Comparison of ENCODE assay signal across 8 mouse cellular contexts in genomic region chr5:105699141-105700069, GRCm38 (mm10). TPM values are rescaled to one million over a fixed set of nuclear protein-coding genes. Genes with fewer than 3 reads are reported as not detected.
DNase-seq lines count a peak whose midpoint lies in the region; ATAC-seq and TF ChIP-seq lines count a peak whose summit lies in the region.

Gene Lrrc8d (plus strand): TSS chr5:105699969.

- H3K79me2 ChIP-seq in C2C12 (ENCODE audit: control insufficient read depth, insufficient read depth): peaks cover 3% of the 10 kb centered on the region

- H3K27me3 ChIP-seq in C2C12 (ENCODE audit: control insufficient read depth, insufficient read depth, insufficient read length): no peaks in the 10 kb centered on the region
- no peaks in the 10 kb centered on the region for H3K27me3 ChIP-seq in forebrain, embryonic 11.5 days (ENCODE audit: control insufficient read depth, insufficient read depth, low read length)
- no peaks in the 10 kb centered on the region for H3K27me3 ChIP-seq in heart, embryonic 16.5 days (ENCODE audit: control insufficient read depth, insufficient read depth, low read length)
- peaks cover 32% of the 10 kb centered on the region for H3K27me3 ChIP-seq in liver, embryonic 15.5 days
- no peaks in the 10 kb centered on the region for H3K27me3 ChIP-seq in neural tube, embryonic 12.5 days (replicated peaks)
- no peaks in the 10 kb centered on the region for H3K27me3 ChIP-seq in stomach, postnatal 0 days (ENCODE audit: control insufficient read depth, insufficient read depth, low read length)

- WGBS in forebrain, embryonic 11.5 days: 2% methylated on average over 60 of the region's 60 CpGs
- 2% methylated on average over 59 of the region's 60 CpGs for WGBS in heart, embryonic 16.5 days
- WGBS in liver, embryonic 15.5 days (ENCODE audit: insufficient replicate concordance): 1% methylated on average over 60 of the region's 60 CpGs
- 2% methylated on average over 60 of the region's 60 CpGs for WGBS in neural tube, embryonic 12.5 days
- 2% methylated on average over 56 of the region's 60 CpGs for WGBS in stomach, postnatal 0 days

- H3K9ac ChIP-seq in forebrain, embryonic 11.5 days (ENCODE audit: low read length): peak within 1 kb of the TSS; percentile 99
- H3K9ac ChIP-seq in heart, embryonic 16.5 days (ENCODE audit: low read length): peak within 1 kb of the TSS; percentile 94
- peak within 1 kb of the TSS; percentile 74 for H3K9ac ChIP-seq in liver, embryonic 15.5 days
- peak within 1 kb of the TSS; percentile 98 for H3K9ac ChIP-seq in neural tube, embryonic 12.5 days
- H3K9ac ChIP-seq in stomach, postnatal 0 days (ENCODE audit: low read length): peak within 1 kb of the TSS; percentile 97

- TF ChIP-seq CTCF in C2C12 (IDR thresholded peaks at IDR 0.05; ENCODE audit: control insufficient read depth, insufficient read depth, insufficient read length): no peak
- TF ChIP-seq CTCF in stomach, postnatal 0 days (IDR thresholded peaks at IDR 0.05; ENCODE audit: low read depth): 0 out of 2 replicates have a peak, but pooled peaks have one; percentile 31

- H3ac ChIP-seq in C2C12 (ENCODE audit: control insufficient read depth, insufficient read length, low read depth): peak within 1 kb of the TSS; percentile 81

- TF ChIP-seq EP300 in stomach, postnatal 0 days (optimal IDR thresholded peaks at IDR 0.05): no peak

- no peaks in the 10 kb centered on the region for H3K79me3 ChIP-seq in C2C12 (ENCODE audit: low read depth)

- peaks cover 25% of the 10 kb centered on the region for H3K4me1 ChIP-seq in brown adipose tissue, adult 24 weeks (ENCODE audit: control insufficient read depth, insufficient read depth, insufficient read length, low read length)
- H3K4me1 ChIP-seq in forebrain, embryonic 11.5 days (replicated peaks; ENCODE audit: control insufficient read depth, insufficient read depth, low read length): peaks cover 6% of the 10 kb centered on the region; the same call in 1 of the 2 replicates
- peaks cover 17% of the 10 kb centered on the region for H3K4me1 ChIP-seq in heart, embryonic 16.5 days (ENCODE audit: control insufficient read depth, insufficient read depth, low read length)
- peaks cover 55% of the 10 kb centered on the region for H3K4me1 ChIP-seq in liver, embryonic 15.5 days (replicated peaks)
- peaks cover 22% of the 10 kb centered on the region for H3K4me1 ChIP-seq in neural tube, embryonic 12.5 days
- H3K4me1 ChIP-seq in stomach, postnatal 0 days (replicated peaks; ENCODE audit: control insufficient read depth, insufficient read depth): no peaks in the 10 kb centered on the region

- DNase-seq in forebrain, embryonic 11.5 days (ENCODE audit: low spot score): peak; percentile 94
- DNase-seq in kidney, postnatal 36 days: peak; percentile 94 to 95
- peak; percentile 90 for DNase-seq in stomach, postnatal 0 days (ENCODE audit: low spot score)

- peak; percentile 96 for ATAC-seq in forebrain, embryonic 11.5 days (replicated peaks; ENCODE audit: low FRiP score)
- peak; percentile 88 for ATAC-seq in heart, embryonic 16.5 days (replicated peaks; ENCODE audit: extremely low read depth, insufficient read depth, low FRiP score)
- ATAC-seq in liver, embryonic 15.5 days (ENCODE audit: insufficient read depth): peak; percentile 75
- ATAC-seq in neural tube, embryonic 12.5 days (ENCODE audit: low FRiP score, low read depth): peak; percentile 97
- ATAC-seq in stomach, postnatal 0 days (ENCODE audit: low FRiP score, low TSS enrichment): peak; percentile 88

- no peaks in the 10 kb centered on the region for H3K36me3 ChIP-seq in C2C12 (ENCODE audit: control insufficient read depth, insufficient read depth)
- H3K36me3 ChIP-seq in forebrain, embryonic 11.5 days (ENCODE audit: control insufficient read depth, insufficient read depth, low read length): no peaks in the 10 kb centered on the region
- H3K36me3 ChIP-seq in heart, embryonic 16.5 days (ENCODE audit: control insufficient read depth, insufficient read depth): no peaks in the 10 kb centered on the region
- H3K36me3 ChIP-seq in liver, embryonic 15.5 days (replicated peaks): no peaks in the 10 kb centered on the region
- peaks cover 6% of the 10 kb centered on the region; the same call in 1 of the 2 replicates for H3K36me3 ChIP-seq in neural tube, embryonic 12.5 days
- no peaks in the 10 kb centered on the region for H3K36me3 ChIP-seq in stomach, postnatal 0 days (ENCODE audit: control insufficient read depth, insufficient read depth, low read length)

- no peaks in the 10 kb centered on the region for H3K9me3 ChIP-seq in forebrain, embryonic 11.5 days (ENCODE audit: control insufficient read depth, low read length)
- H3K9me3 ChIP-seq in heart, embryonic 16.5 days (replicated peaks; ENCODE audit: control insufficient read depth, low read length): no peaks in the 10 kb centered on the region
- H3K9me3 ChIP-seq in liver, embryonic 15.5 days (replicated peaks): no peaks in the 10 kb centered on the region
- no peaks in the 10 kb centered on the region for H3K9me3 ChIP-seq in neural tube, embryonic 12.5 days
- H3K9me3 ChIP-seq in stomach, postnatal 0 days (ENCODE audit: control insufficient read depth, low read length): no peaks in the 10 kb centered on the region

- H3K27ac ChIP-seq in brown adipose tissue, adult 24 weeks (replicated peaks; ENCODE audit: low read depth, low read length): peak within 1 kb of the TSS; percentile 79
- H3K27ac ChIP-seq in forebrain, embryonic 11.5 days (ENCODE audit: low read depth, low read length): peak within 1 kb of the TSS; percentile 87
- H3K27ac ChIP-seq in heart, embryonic 16.5 days (ENCODE audit: low read length): peak within 1 kb of the TSS; percentile 87
- peak within 1 kb of the TSS; percentile 81 for H3K27ac ChIP-seq in liver, embryonic 15.5 days (replicated peaks)
- peak within 1 kb of the TSS; percentile 96 for H3K27ac ChIP-seq in neural tube, embryonic 12.5 days
- H3K27ac ChIP-seq in stomach, postnatal 0 days (replicated peaks): peak within 1 kb of the TSS; percentile 97

- peak within 1 kb of the TSS; percentile 65 for H3K4me3 ChIP-seq in C2C12 (ENCODE audit: insufficient read depth, poor library complexity, severe bottlenecking)
- peak within 1 kb of the TSS; percentile 87 for H3K4me3 ChIP-seq in brown adipose tissue, adult 24 weeks (ENCODE audit: insufficient read depth, low read depth, low read length)
- H3K4me3 ChIP-seq in forebrain, embryonic 11.5 days (ENCODE audit: low read depth, low read length): peak within 1 kb of the TSS; percentile 95
- peak within 1 kb of the TSS; percentile 89 for H3K4me3 ChIP-seq in heart, embryonic 16.5 days (ENCODE audit: low read length)
- H3K4me3 ChIP-seq in liver, embryonic 15.5 days (replicated peaks): peak within 1 kb of the TSS; percentile 76
- H3K4me3 ChIP-seq in neural tube, embryonic 12.5 days: peak within 1 kb of the TSS; percentile 91
- peak within 1 kb of the TSS; percentile 91 for H3K4me3 ChIP-seq in stomach, postnatal 0 days (ENCODE audit: low read depth, low read length)

- H3K4me2 ChIP-seq in forebrain, embryonic 11.5 days (ENCODE audit: low read depth, low read length, severe bottlenecking): peak within 1 kb of the TSS; percentile 92
- H3K4me2 ChIP-seq in heart, embryonic 16.5 days (ENCODE audit: low read depth, low read length): peak within 1 kb of the TSS; percentile 93
- peak within 1 kb of the TSS; percentile 94 for H3K4me2 ChIP-seq in liver, embryonic 15.5 days
- peak within 1 kb of the TSS; percentile 89 for H3K4me2 ChIP-seq in neural tube, embryonic 12.5 days (replicated peaks)
- peak within 1 kb of the TSS; percentile 96 for H3K4me2 ChIP-seq in stomach, postnatal 0 days (replicated peaks; ENCODE audit: low read depth)

TF ChIP-seq in C2C12, 6 proteins besides CTCF, POLR2A, EP300 and RAD21:
- TF ChIP-seq USF1 (IDR thresholded peaks at IDR 0.05; ENCODE audit: low read depth) (peak; percentile 48), MYOG (IDR thresholded peaks at IDR 0.05; ENCODE audit: control insufficient read depth, extremely low read depth, insufficient read length) (no peak)

RNA-seq across cellular contexts. Expression of gene Lrrc8d, which starts in this region (rescaled TPM):
- 21.1 TPM for polyA plus RNA-seq in C2C12 (2012; fragmentation: generic; extraction: Trizol)
- polyA plus RNA-seq in brown adipose tissue, adult 24 weeks (2012; ENCODE audit: insufficient read depth, insufficient read length, missing spikeins): 14.8 and 25.2 TPM in 2 replicates
- 26.8 and 28.9 TPM in 2 replicates for polyA plus RNA-seq in forebrain, embryonic 11.5 days (2014; fragmentation: Nextera tagmentation; extraction: Ambion mirVana)
- 8.3 and 9.6 TPM in 2 replicates for polyA plus RNA-seq in heart, embryonic 16.5 days (2015; fragmentation: Nextera tagmentation; extraction: Ambion mirVana)
- polyA plus RNA-seq in liver, embryonic 15.5 days (2015; fragmentation: Nextera tagmentation; extraction: Ambion mirVana): 8.1 and 8.4 TPM in 2 replicates
- 37.1 and 39.3 TPM in 2 replicates for polyA plus RNA-seq in neural tube, embryonic 12.5 days (2016; fragmentation: Nextera tagmentation; extraction: Ambion mirVana)
- 10.2 and 10.7 TPM in 2 replicates for polyA plus RNA-seq in stomach, postnatal 0 days (2015; fragmentation: Nextera tagmentation; extraction: Ambion mirVana)

Comparison
In these comparisons a context has a peak if more than half of its experiments do, and no peak if none do; other contexts are left out.
1. Peak in every context shown above with its lines: DNase-seq, ATAC-seq, H3K4me3 ChIP-seq and H3K27ac ChIP-seq.